Mouse (Mus musculus) left cerebral cortex, postnatal 25 days (tissue): ENCODE results near the gene Git2. TPM values are rescaled to one million over a fixed set of nuclear protein-coding genes. Genes with fewer than 3 reads are reported as not detected.

Source experiments
- DNase-seq, 2 experiments: peaks; one replicate each; pipeline ENCODE4 v3.0.0; 2022; ENCODE audit warnings: low spot score in 2 of 2, mixed read lengths in 1 of 2
- intact Hi-C: fragments of 180-260 bp; cut with DNase I; formaldehyde crosslinking; loops from one replicate; pipeline ENCODE4 v1.15.1; 2025
- total RNA-seq, 2 experiments: library from RNA; stranded (reverse); gene quantifications; 2 replicates each; pipeline ENCODE4 v1.2.3; 2021

The Git2 gene
- 10 to 100 TPM; 38.1 to 47.0 TPM for total RNA-seq

DNA sequence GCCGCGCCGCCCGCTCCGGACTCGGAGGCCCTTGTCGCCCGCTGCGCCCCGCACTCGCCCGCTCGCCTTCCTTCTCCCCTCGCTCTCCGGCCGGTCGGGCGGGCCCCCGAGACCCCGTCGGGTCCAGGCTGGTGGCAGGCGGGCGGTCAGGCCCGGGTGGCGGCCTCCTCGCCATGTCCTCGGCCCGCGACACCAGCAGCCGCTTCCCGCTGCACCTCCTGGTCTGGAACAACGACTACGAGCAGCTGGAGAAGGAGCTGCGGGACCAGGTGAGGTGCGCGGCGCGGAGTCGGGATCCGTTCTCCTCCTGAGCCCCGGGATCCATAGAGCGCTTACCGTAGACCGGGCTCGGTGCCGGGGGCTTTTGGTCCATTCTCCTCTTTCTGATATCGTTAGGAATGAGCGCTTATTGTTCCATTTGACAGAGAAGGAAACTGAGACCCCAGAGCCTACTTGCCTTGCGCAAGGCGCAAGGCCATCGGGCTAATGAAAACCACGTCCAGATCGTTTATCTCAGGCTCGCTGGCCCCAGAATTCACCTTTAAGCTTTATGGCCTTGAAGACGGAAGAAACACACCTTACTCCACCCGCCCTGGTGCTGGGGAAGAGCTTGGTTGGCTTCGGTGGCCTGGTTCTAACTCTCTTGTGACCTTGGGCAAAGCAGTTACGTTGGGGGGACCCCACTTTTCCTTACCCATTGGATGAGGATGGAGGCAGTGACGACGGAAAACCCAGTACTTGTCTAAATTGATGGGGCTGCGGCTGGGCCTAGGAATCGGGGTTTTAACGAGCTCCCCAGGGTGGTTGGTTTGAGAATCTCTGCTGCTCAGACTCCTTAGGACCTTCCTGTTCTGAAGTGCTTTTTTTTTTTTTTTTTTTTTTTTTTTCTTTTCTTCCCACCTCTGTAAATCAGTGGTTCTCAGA is at the start of gene Git2:
Gene Git2, minus strand, starts transcription at position 462 of the 924 bp plus-strand sequence.
- peak in 1 of 2 experiments; percentile 46 for DNase-seq
- intact Hi-C loops, result no loop called here

DNA sequence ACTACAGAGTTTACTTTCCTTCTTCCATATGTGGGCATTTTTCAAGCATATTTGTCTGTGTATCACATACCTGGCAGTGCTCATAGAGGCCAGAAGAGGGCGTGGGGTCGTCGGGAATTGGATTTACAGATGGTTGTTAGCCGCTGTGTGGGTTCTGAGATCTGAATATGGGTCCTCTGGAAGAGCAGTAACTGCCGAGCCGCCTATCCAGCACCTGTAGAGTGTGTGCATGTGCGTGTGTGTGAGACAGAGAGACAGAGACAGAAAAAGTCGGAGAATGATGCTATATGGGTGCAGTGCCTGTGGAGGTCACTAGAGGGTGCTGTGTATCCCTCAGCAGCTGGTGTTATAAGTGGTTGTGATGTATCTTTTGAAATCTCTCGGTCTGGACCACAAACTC is 48.9 kb upstream of the Git2 start:
- intact Hi-C loops, result no loop called here
- DNase-seq, result peak; percentile 48 to 64

DNA sequence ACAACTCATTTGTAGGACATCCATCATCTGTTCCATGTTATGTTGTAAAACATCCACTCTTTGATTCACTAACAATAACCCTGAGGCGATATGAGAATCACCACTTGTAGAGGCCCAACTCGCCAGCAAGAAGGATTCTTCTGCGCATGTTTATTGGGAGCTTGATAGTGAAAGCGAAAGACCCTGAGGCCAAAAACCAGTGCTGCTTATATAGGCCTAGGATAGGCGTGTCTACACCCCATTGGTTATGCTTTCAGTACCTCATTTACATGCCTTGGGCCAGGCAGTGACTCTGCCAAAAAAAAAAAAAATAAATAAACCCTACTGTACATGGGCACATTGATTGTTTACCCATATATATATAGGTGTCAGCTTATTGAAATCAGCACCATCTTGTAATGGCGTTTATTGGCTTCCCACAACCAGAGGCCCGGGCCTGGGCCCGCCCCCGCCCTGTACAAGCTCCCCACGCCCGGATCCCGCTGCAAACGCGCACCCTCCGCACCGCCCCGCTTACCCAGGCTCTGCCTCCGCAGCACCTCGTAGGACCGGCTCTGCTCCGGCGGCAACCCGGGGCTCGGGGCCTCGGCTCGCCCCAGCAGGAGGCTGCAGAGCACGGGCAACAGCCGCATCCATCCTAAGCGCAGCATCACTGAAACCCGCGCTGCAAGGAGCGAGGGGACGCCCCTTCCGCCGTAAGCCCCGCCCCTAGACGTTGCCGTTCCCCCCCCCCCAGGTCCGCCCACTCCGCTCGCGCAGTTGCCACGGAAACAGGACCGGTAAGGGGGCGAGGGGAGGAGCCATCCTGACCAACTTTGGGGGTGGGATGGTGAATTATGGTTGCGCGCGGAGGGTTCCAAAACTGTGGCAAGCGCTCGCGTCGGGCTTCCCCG is 47.7 kb upstream of the Git2 start, which contains the start of gene 1500011B03Rik:
Gene 1500011B03Rik, minus strand, starts transcription at position 673 of the 893 bp plus-strand sequence.
- intact Hi-C loops, result no loop called here
- peak; percentile 77 to 82 for DNase-seq

DNA sequence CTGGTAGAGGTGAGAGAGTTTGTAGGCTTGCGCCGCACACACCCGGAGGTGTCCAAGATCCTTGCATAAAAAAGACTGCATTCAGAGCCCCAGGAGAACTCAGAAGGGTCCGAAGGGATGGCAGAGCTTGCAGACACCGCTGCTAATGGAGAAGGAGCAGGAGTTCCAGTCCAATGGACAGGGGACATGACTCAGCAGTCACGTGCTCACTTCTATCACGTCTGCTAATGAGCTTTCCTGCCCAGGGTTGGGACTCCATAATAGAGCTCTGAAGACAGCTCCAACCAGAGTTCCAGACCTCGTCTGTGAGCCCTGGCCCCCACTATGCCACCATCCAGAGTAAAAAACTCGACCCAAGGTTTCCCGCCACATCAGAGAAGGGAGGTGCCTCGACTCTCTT is 42.8 kb upstream of the Git2 start:
- no peak for DNase-seq
- intact Hi-C loops, result no loop called here

DNA sequence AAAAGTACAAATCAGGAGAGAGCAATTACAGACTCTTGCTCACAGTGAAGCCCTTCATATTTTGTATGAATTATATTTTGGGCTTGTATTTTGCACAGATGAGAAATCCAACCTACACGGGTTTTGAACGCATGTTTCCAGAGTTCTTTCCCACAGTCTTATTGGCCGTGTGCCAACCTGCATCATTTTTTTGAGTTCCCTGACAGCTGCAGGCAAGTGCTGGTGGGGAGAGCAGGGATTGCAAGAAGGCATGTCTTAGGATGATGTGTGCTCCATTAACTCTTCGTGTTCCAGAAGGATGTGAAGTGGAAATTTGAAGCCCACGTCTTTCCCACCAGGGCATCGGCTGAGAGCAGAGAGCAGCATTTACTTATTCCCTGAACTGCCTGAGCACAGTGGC is 41.3 kb upstream of the Git2 start:
- intact Hi-C loops, result no loop called here

DNA sequence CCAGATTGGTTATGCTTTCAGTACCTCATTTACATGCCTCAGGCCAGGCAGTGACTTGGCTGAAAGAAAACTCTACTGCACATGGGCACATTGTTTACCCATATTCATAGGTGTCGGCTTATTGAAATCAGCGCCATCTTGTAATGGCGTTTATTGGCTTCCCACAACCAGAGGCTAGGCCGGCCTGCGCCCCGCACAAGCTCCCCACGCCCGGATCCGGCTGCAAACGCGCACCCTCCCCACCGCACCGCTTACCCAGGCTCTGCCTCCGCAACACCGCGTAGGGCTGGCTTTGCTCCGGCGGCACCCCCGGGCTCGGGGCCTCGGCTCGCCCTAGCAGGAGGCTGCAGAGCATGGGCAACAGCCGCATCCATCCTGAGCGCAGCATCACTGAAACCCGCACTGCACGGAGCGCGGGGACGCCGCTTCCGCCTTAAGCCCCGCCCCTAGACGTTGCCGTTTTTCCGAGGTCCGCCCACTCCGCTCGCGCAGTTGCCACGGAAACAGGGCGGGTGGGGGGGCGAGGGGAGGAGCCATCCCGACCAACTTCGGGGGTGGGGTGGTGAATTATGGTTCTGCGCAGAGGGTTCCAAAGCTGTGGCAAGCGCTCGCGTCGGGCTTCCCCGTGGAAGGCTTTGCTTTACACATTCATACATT is 38.3 kb upstream of the Git2 start:
- intact Hi-C loops, result no loop called here
- peak; percentile 92 to 94 for DNase-seq

More for the DNA sequence above, 41.3 kb upstream of the Git2 start:
- no peak for DNase-seq

DNA sequence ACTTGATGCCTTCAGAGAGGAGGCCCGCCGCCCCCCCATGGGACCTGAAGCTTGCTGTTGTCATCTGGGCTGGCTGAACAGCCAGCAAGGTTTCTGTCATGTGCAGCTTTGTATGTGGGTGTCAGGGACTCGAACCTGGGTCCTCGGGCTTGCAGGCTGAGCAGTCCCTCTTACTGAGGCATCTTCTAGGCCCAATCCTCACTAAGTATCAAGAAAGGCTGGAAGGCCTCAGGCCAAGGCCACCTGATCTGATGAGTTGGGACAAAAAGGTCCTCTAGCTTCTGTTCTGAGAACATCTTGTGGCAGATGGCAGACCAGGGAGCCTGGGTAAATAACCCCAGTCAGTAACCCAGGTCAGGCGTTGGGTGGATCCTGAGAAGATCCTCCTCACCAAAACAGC is 34.5 kb upstream of the Git2 start:
- intact Hi-C loops, result no loop called here
- no peak for DNase-seq

DNA sequence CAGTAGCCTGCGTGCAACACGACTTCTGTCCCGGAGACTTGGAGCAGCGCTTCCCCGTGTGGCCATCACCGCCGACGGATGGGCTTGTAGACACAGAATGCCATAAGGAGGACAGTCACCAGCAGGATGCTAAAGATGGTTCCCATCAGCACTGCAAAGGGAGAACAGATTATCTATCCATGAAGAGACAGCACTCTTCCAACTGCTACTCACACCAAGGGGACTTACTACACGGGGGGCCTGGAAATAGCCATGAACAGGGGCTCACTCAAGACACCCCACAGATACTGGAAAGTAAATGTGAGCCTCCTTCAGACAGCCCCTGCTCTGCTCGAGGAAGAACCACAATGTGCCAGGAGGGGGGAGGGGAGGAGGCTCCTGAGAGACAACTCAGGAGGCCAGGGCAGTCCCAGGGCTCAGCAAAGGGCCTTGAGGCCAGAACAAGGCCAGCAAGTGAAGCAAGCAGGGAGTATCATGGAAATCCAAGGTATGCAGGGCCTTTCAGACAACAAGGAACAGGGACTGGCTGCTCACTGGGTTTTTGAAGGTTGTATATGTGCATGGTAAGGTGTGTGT is 34.0 kb upstream of the Git2 start:
- intact Hi-C loops, result no loop called here

DNA sequence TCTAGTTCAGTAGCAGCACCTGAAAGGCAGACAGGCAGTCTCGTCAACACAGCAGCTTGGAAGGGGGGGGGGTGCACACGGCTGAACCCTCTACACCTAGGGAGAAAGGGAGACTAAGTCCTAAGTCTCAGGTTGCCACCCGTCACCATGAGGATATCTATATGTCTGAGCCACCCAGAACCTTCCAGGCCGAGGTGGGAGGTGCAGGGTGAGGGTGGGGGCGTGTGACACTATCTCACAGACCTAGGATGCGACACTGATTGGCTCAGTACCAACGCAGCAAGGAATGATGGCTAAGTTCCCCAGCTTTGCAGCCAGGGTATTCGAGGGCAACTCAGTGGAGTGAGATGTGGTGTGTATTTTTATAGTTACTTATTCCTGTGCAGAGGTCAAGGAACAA is 33.1 kb upstream of the Git2 start:
- no peak for DNase-seq
- intact Hi-C loops, result no loop called here

More for the DNA sequence above, 34.0 kb upstream of the Git2 start:
- no peak for DNase-seq

DNA sequence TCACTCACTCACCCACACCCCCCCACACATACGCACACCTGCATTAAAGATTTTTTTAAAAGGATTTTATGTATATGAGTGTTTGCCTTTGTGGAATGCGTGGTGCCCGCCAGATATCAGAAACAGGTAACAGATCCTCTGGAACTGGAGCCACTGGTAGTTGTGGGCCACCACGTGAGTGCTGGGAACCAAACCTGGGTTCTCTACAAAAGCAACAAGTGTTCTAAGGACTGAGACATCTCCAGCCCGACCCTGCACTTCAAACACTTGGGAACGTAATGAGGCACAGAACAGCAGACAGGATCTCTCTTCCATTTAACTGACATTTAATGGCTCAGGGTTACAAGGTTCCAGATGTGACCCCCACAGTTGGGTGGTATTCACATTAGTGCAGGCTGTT is 32.6 kb upstream of the Git2 start:
- no peak for DNase-seq
- intact Hi-C loops, result no loop called here

DNA sequence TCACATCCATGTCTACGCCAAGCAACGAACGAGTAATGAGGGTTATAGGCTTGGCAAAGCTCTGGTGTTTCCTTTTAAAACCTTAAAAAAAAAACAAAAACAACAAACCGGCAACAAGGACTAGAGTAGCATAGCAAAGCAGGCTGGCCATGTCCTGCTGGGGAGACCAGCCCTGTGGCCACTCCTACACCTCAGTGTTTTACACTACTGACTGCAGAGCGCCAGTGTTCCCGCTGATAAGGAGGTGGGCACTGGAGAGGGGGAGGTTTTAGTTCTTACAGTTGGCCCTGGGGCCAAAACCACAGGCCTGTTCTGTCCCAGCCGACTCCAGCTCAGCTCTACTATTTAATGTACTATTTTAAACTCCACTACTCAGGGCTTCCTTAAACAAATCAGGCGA is 32.2 kb upstream of the Git2 start:
- no peak for DNase-seq
- intact Hi-C loops, result no loop called here

DNA sequence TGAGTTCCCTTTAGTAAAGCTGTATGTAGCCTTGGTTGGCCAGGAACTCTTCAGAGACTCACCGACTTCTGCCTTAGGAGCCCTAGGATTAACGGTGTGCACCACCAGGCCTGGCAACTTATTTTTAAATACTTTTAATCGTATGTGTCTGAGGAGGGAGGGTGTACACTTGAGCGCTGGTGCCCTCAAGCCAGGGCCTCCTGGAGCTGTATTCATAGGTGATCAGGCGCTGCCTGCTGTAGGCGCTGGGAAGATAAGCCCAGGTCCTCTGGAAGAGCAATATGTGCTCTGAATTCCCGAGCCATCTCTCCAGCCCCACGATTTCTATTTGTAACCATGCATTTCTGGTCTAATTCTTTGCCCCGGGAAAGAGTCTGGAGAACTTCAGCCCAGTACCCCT is 31.7 kb upstream of the Git2 start:
- intact Hi-C loops, result no loop called here
- no peak for DNase-seq

DNA sequence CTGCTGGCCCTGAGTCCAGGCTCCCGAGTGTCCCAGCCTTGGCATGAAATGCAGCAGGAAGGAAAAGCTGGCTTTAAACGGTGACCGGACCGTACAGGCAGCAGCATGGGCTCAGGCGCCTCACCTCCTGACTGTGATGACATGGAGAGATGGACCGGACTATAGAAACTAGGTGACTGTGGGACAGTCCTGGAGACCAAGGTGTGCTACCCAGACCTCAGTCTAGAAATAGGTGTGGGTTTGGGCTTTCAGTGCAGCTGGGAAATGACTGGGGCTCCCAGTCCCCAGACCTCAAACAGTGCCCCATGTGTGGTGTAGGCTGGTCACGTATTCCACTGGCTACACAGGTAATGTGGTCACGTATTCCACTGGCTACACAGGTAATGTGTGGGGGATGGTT is 31.3 kb upstream of the Git2 start:
- no peak for DNase-seq
- intact Hi-C loops, result no loop called here

DNA sequence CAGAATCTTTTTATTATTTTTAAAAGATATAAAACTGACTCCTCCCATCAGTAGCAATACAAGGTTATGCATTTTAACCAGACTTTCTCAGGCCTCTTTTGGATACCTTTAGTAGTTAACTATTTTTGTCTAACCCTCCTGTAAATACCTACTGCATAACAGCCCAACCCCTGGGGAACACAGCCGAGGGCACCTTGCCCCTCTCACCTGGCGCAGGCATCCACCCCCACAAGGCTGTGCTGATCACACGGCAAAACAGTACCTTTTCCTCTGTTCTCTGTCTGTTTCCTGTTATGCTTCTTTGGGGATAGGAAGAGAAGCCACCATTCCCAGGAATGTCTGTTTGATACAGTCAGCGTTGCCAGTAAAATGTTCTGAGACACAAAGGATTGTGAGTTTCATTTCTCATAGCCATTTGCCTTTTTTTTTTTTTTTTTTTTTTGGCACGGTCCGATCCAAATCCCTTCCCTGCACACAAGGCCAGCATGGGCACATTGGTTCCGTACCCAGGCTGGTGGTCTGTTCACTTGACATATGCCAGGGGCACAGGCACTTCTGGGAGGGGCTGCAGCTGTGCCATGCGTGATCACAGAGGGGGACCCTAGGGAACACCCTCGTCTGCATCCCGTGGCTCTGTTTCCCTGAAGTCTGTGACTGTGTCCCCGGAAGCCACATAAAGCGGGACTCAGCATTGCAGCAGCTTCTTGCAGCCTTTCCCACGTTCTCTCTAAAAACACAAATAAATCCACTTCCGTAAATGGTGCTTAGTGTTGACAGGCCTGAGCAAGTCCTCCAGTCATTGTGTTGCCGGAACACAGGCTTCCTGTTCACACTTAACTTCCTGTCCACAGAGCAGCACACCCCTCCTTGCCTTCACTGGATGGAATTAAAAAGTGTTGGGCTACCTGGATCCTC is 30.4 kb upstream of the Git2 start:
- intact Hi-C loops, result no loop called here
- no peak for DNase-seq

DNA sequence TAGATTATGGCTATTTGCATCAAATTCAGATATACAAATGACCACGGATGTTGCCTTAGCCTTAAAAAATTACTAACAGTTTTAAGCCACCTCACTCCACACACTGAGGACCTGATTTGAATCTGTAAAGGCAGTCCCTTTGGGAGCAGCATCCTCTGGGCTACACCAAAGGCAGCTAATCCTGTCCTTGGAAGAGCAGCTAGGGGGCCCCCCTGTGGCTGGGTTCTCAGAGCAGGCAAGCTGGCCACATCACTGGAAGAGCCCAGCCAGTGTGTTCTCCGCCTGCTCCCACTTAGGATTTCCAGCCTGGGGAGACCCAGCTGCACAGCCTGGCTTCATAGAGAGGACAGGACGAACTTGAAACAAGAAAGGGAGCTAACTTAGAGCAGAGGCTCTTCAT is 29.6 kb upstream of the Git2 start:
- intact Hi-C loops, result no loop called here
- DNase-seq, result peak; percentile 61 to 70

DNA sequence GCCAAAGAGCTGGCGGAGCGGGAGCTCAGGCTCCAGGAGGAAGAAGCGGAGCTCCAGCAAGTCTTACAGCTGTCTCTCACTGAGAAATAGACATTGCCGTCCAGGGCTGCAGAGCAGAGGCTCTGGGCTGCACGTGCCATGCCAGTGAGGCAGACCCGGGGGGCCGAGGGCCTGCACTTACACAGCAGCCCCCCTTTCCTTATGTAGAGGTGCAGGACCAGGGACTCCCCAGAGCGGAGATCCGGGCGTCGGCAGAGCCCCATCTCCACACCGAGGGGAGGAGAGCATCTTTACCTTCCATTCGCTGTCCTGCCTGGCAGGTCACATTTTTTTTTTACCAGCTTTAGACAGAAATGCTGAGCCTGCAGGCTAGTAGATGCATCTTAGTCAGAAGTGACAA is 29.0 kb upstream of the Git2 start:
- intact Hi-C loops, result no loop called here
- no peak for DNase-seq

DNA sequence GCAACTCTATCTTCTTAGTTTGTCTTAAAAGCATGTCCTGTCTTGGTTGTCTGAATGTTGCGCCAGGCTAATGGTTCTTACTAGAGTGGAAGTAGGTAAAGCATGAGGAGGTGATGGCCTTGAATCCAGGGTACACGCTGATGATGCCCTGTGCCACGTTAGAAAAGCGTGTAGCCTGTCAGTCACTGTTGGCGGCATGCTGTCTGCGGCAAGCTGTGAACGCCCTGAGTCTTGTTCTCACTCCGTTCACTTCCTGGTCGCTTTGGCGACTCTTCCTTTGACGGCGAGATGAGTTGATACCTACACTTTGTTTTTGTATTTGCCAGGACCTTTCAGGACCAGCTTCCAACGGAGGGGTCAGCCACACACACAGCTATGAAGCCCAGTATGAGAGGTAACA is 27.9 kb upstream of the Git2 start:
- intact Hi-C loops, result no loop called here
- no peak for DNase-seq

DNA sequence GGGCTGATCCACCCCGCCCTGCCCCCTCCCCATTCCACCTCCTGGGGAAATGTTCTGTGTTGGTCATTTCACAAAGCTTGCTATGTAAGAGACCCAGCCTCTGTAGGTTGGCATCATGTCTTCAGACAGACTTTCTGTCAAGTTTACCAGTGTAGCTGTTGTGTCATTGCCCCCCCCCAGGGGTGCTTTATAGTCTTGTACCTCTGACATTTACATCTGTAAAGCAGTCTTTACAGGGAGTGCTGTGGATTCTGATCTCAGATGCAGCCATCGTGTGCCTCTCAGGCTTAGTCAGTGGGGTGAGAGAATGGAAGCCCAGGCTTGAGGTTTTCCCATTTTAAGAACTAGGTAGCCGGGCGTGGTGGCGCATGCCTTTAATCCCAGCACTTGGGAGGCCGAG is 26.5 kb upstream of the Git2 start:
- no peak for DNase-seq
- intact Hi-C loops, result no loop called here

DNA sequence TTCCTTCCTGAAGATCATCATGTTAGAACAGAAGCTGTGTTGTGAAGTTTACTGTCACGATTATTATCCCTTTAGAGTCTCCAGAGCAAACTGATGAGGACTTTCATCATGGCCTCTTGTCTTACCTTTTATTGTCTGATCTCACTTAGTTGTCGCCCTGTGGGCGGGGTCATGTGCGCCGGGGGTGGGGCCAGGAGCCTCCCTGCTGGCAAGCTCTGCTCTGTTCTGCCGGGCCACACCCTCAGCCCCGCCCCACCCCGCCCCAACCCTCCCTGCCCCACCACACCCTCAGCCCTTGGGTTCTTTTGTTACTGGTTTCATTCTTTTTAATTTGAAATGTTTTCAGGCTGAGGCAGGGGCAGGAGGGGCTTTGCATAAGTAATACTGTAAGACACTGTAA is 25.7 kb upstream of the Git2 start:
- no peak for DNase-seq
- intact Hi-C loops, result no loop called here
